Mouse (Mus musculus): ENCODE measurements at regions not wholly inside any gene's neighbourhood (a gene's known extent, or its start where the extent isn't known, plus 50 kb on each side); places are given as distances from the start of the nearest gene placed in this dataset.
A peak's percentile ranks its signal among the peaks of the same experiment; 100 is the strongest.

DNA sequence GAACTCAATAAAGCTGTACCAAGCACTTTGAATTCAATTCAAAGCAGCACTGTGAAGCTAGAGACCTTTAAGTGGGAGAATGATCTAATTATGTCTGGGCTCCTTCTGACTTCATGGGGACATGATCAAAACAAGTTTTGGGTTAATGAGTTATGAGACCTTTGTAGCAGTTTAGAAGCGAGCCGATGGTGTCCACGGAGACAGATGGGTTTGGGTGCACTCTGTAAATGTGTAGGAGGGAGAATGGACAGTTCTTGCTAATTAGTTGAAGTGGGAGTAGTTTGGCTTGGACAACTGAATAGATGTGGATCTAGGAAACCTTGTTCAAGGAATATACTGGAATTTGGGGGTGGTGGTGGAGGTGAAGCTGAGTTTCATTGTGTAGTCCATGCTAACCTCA, 186.3 kb upstream of the Cldn34b3 start:
- Histone ChIP-seq H3K27me3 (ENCODE audit: control insufficient read depth, insufficient read depth, insufficient read length) (no peaks in the 10 kb centered on the region), H3K36me3 (ENCODE audit: control insufficient read depth, insufficient read depth) (no peaks in the 10 kb centered on the region), H3K79me2 (ENCODE audit: control insufficient read depth, insufficient read depth) (no peaks in the 10 kb centered on the region), H3K4me3 (no peak overlapping the region), H3K4me2 (ENCODE audit: low read depth) (no peak overlapping the region), H3ac (ENCODE audit: control insufficient read depth, insufficient read length) (no peak overlapping the region)
- no peak for TF ChIP-seq E2F4 (IDR thresholded peaks at IDR 0.05; ENCODE audit: insufficient read depth)
- TF ChIP-seq USF1 (IDR thresholded peaks at IDR 0.05; ENCODE audit: low read depth) = no peak
- TF ChIP-seq MYOD1 (IDR thresholded peaks at IDR 0.05; ENCODE audit: control insufficient read depth in 1 of 3, insufficient read length in 2 of 3, low read depth in 2 of 3) = no peak
- no peak for TF ChIP-seq MYOG (IDR thresholded peaks at IDR 0.05; ENCODE audit: control insufficient read depth in 1 of 3, insufficient read depth in 1 of 3, insufficient read length in 2 of 3, low read depth in 2 of 3)
- TF ChIP-seq SRF (IDR thresholded peaks at IDR 0.05; ENCODE audit: control insufficient read depth, insufficient read length, low read depth) = no peak
- TF ChIP-seq CEBPB (IDR thresholded peaks at IDR 0.05; ENCODE audit: insufficient read depth, poor library complexity, severe bottlenecking) = no peak
- no peak for TF ChIP-seq REST (IDR thresholded peaks at IDR 0.05; ENCODE audit: insufficient read depth, insufficient read length)
- TF ChIP-seq MAX (IDR thresholded peaks at IDR 0.05; ENCODE audit: low read depth) = no peak
- TF ChIP-seq POLR2AphosphoS2 (IDR thresholded peaks at IDR 0.05; ENCODE audit: insufficient read length, low read depth) = no peak
- no peak for TF ChIP-seq POLR2A (IDR thresholded peaks at IDR 0.05; ENCODE audit: insufficient read length, low read depth)
- no peak for TF ChIP-seq TCF3 (IDR thresholded peaks at IDR 0.05; ENCODE audit: insufficient read length, low read depth)
- no peak for TF ChIP-seq TCF12 (IDR thresholded peaks at IDR 0.05; ENCODE audit: insufficient read depth, poor library complexity, severe bottlenecking)

DNA sequence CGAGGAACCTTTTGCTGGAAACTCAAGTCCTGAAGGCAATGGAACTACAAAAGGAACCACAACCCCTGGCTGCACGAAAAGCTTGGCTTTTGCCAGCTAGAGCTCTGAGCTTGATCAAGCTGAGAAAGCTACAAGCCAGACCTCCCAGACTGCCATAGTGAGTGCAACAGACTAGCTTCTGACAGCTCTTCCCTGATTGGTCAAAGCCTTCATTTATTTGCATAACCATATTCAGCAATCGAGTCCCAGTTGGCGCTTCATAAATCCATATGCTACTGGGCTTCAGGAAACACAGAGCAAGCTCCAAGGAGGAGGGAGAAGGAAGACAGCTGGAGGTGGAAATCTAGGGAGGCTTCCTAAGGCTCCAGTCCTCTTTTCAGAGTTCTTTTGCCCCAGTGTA, 181.4 kb upstream of the Cldn34b3 start:
- no peak for TF ChIP-seq MAX (IDR thresholded peaks at IDR 0.05; ENCODE audit: low read depth)
- no peak for TF ChIP-seq TCF3 (IDR thresholded peaks at IDR 0.05; ENCODE audit: insufficient read length, low read depth)
- no peak for TF ChIP-seq SRF (IDR thresholded peaks at IDR 0.05; ENCODE audit: control insufficient read depth, insufficient read length, low read depth)
- TF ChIP-seq MYOD1 (IDR thresholded peaks at IDR 0.05; ENCODE audit: control insufficient read depth in 1 of 3, insufficient read length in 2 of 3, low read depth in 2 of 3) = no peak
- no peak for TF ChIP-seq CEBPB (IDR thresholded peaks at IDR 0.05; ENCODE audit: insufficient read depth, poor library complexity, severe bottlenecking)
- no peak for TF ChIP-seq POLR2AphosphoS2 (IDR thresholded peaks at IDR 0.05; ENCODE audit: insufficient read length, low read depth)
- no peak for TF ChIP-seq POLR2A (IDR thresholded peaks at IDR 0.05; ENCODE audit: insufficient read length, low read depth)
- TF ChIP-seq E2F4 (IDR thresholded peaks at IDR 0.05; ENCODE audit: insufficient read depth) = no peak
- no peak for TF ChIP-seq MYOG (IDR thresholded peaks at IDR 0.05; ENCODE audit: control insufficient read depth in 1 of 3, insufficient read depth in 1 of 3, insufficient read length in 2 of 3, low read depth in 2 of 3)
- TF ChIP-seq USF1 (IDR thresholded peaks at IDR 0.05; ENCODE audit: low read depth) = no peak
- no peak for TF ChIP-seq TCF12 (IDR thresholded peaks at IDR 0.05; ENCODE audit: insufficient read depth, poor library complexity, severe bottlenecking)
- TF ChIP-seq REST (IDR thresholded peaks at IDR 0.05; ENCODE audit: insufficient read depth, insufficient read length) = no peak
- no peak overlapping the region for H3K4me2 ChIP-seq (ENCODE audit: low read depth)
- H3ac ChIP-seq (ENCODE audit: control insufficient read depth, insufficient read length) = no peak overlapping the region
- H3K79me2 ChIP-seq (ENCODE audit: control insufficient read depth, insufficient read depth) = no peaks in the 10 kb centered on the region
- H3K4me3 ChIP-seq = no peak overlapping the region
- no peaks in the 10 kb centered on the region for H3K36me3 ChIP-seq (ENCODE audit: control insufficient read depth, insufficient read depth)
- no peaks in the 10 kb centered on the region for H3K27me3 ChIP-seq (ENCODE audit: control insufficient read depth, insufficient read depth, insufficient read length)

DNA sequence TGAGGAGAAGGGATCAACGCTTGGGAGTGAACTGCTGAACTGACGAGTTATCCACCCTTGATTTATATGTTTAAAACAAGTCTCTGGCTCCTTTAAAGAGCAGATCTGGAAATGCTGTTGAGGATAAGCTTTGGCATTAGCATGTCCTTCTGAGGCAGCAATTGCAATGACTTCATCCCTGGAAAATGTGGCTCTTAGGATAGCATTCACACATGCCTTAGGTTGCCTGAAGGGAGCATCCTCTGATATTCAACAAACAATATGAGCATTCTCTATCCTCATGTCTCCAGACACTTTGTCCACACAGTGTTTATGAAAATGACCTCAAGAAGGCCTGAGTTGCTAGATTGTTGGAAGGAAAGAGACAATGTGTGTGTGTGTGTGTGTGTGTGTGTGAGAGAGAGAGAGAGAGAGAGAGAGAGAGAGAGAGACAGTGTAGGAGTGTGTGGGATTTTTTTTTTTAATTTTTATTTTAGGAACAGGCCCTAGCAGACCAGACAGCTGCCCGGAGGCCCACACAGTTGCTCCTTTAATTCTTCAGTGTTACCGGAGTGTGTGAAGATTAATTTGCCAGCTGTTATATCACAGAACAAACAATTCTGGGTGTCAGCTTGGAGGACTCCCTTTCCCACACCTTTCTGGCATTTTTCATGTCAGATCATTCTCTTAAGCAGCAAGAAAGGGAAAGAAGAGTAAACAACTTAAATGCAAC, 153.2 kb upstream of the Cldn34b3 start:
- TF ChIP-seq POLR2AphosphoS2 (IDR thresholded peaks at IDR 0.05; ENCODE audit: insufficient read length, low read depth) (no peak), MYOG (IDR thresholded peaks at IDR 0.05; ENCODE audit: control insufficient read depth in 1 of 3, insufficient read depth in 1 of 3, insufficient read length in 2 of 3, low read depth in 2 of 3) (peak in 2 of 3 experiments; percentile 43 to 68), TCF12 (IDR thresholded peaks at IDR 0.05; ENCODE audit: insufficient read depth, poor library complexity, severe bottlenecking) (peak; percentile 69), MYOD1 (IDR thresholded peaks at IDR 0.05; ENCODE audit: control insufficient read depth in 1 of 3, insufficient read length in 2 of 3, low read depth in 2 of 3) (peak in 2 of 3 experiments; percentile 17 to 52), E2F4 (IDR thresholded peaks at IDR 0.05; ENCODE audit: insufficient read depth) (no peak)
- H3K36me3 ChIP-seq (ENCODE audit: control insufficient read depth, insufficient read depth) = no peaks in the 10 kb centered on the region
- H3ac ChIP-seq (ENCODE audit: control insufficient read depth, insufficient read length) = no peak overlapping the region
- H3K27me3 ChIP-seq (ENCODE audit: control insufficient read depth, insufficient read depth, insufficient read length) = no peaks in the 10 kb centered on the region
- H3K4me3 ChIP-seq = no peak overlapping the region
- peak overlapping the region; percentile 42 for H3K4me2 ChIP-seq (ENCODE audit: low read depth)
- no peaks in the 10 kb centered on the region for H3K79me2 ChIP-seq (ENCODE audit: control insufficient read depth, insufficient read depth)

DNA sequence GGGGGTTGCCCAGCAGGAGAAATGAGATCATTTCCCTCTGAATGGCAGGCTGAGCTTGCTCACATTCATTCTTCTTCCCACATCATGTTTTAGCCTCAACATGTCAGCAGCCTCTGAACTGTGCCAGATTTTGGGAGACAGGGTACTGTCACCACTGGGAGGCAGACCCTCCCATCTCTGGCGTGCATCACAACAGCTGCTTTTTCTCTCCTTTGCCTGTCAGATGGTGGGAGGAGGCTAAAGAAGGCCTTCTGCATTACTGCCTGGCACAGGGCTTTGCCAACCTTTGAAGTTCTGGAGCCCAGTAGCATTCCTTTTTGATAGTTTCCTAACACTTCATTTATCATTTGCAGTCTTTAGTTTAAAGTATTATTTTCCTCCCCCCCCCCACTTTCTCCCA, 148.0 kb upstream of the Cldn34b3 start:
- Histone ChIP-seq H3K36me3 (ENCODE audit: control insufficient read depth, insufficient read depth) (no peaks in the 10 kb centered on the region), H3K4me2 (ENCODE audit: low read depth) (peak overlapping the region; percentile 8), H3K4me3 (no peak overlapping the region), H3K27me3 (ENCODE audit: control insufficient read depth, insufficient read depth, insufficient read length) (no peaks in the 10 kb centered on the region), H3ac (ENCODE audit: control insufficient read depth, insufficient read length) (no peak overlapping the region), H3K79me2 (ENCODE audit: control insufficient read depth, insufficient read depth) (no peaks in the 10 kb centered on the region)
- TF ChIP-seq POLR2AphosphoS2 (IDR thresholded peaks at IDR 0.05; ENCODE audit: insufficient read length, low read depth) (no peak), MYOG (IDR thresholded peaks at IDR 0.05; ENCODE audit: control insufficient read depth in 1 of 3, insufficient read depth in 1 of 3, insufficient read length in 2 of 3, low read depth in 2 of 3) (peak in 2 of 3 experiments; percentile 2 to 76), TCF3 (IDR thresholded peaks at IDR 0.05; ENCODE audit: insufficient read length, low read depth) (no peak), E2F4 (IDR thresholded peaks at IDR 0.05; ENCODE audit: insufficient read depth) (no peak), MYOD1 (IDR thresholded peaks at IDR 0.05; ENCODE audit: control insufficient read depth in 1 of 3, insufficient read length in 2 of 3, low read depth in 2 of 3) (peak in 2 of 3 experiments; percentile 83 to 86)

DNA sequence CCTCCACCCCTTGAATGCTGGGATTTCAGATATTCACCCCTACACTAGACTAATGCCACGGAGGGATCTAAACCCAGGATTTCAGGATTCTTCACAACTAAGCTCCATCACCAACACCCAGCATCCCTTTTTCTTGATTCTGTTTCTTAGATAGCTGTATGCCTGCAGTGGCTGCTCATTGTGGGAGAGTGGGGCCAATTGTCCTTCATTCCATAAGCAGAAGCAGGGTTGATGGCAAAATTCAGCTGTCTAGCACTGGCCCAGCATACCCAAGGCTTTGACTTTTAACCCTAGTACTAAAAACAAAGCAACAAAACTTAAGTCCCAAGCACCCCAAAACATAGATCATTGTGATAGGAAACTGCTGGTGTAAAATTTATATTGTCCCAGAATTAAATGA, 147.5 kb upstream of the Cldn34b3 start:
- no peak for TF ChIP-seq TCF12 (IDR thresholded peaks at IDR 0.05; ENCODE audit: insufficient read depth, poor library complexity, severe bottlenecking)
- TF ChIP-seq SRF (IDR thresholded peaks at IDR 0.05; ENCODE audit: control insufficient read depth, insufficient read length, low read depth) = no peak
- no peak for TF ChIP-seq REST (IDR thresholded peaks at IDR 0.05; ENCODE audit: insufficient read depth, insufficient read length)
- TF ChIP-seq USF1 (IDR thresholded peaks at IDR 0.05; ENCODE audit: low read depth) = no peak
- no peak for TF ChIP-seq POLR2AphosphoS2 (IDR thresholded peaks at IDR 0.05; ENCODE audit: insufficient read length, low read depth)
- no peak for TF ChIP-seq CEBPB (IDR thresholded peaks at IDR 0.05; ENCODE audit: insufficient read depth, poor library complexity, severe bottlenecking)
- no peak for TF ChIP-seq MYOG (IDR thresholded peaks at IDR 0.05; ENCODE audit: control insufficient read depth in 1 of 3, insufficient read depth in 1 of 3, insufficient read length in 2 of 3, low read depth in 2 of 3)
- no peak for TF ChIP-seq E2F4 (IDR thresholded peaks at IDR 0.05; ENCODE audit: insufficient read depth)
- no peak for TF ChIP-seq MAX (IDR thresholded peaks at IDR 0.05; ENCODE audit: low read depth)
- no peak for TF ChIP-seq MYOD1 (IDR thresholded peaks at IDR 0.05; ENCODE audit: control insufficient read depth in 1 of 3, insufficient read length in 2 of 3, low read depth in 2 of 3)
- no peak for TF ChIP-seq POLR2A (IDR thresholded peaks at IDR 0.05; ENCODE audit: insufficient read length, low read depth)
- no peak for TF ChIP-seq TCF3 (IDR thresholded peaks at IDR 0.05; ENCODE audit: insufficient read length, low read depth)
- H3K4me3 ChIP-seq = no peak overlapping the region
- H3K36me3 ChIP-seq (ENCODE audit: control insufficient read depth, insufficient read depth) = no peaks in the 10 kb centered on the region
- no peaks in the 10 kb centered on the region for H3K79me2 ChIP-seq (ENCODE audit: control insufficient read depth, insufficient read depth)
- H3ac ChIP-seq (ENCODE audit: control insufficient read depth, insufficient read length) = no peak overlapping the region
- H3K4me2 ChIP-seq (ENCODE audit: low read depth) = peak overlapping the region; percentile 8
- H3K27me3 ChIP-seq (ENCODE audit: control insufficient read depth, insufficient read depth, insufficient read length) = no peaks in the 10 kb centered on the region

Data from myocyte (in vitro differentiated cells).